Mouse (Mus musculus) G1E (cell line): Measurements from ENCODE around the gene Dock11.

Experiments
- CTCF ChIP-seq: IDR thresholded peaks from 2 replicates; pipeline ENCODE4 v1.5.1; 2012; ENCODE audit warnings: low read depth, low read length, inconsistent platforms, mixed read lengths
- GATA1 ChIP-seq: IDR thresholded peaks from 2 replicates; pipeline ENCODE4 v1.6.1; 2012; ENCODE audit warnings: borderline replicate concordance, low read length, inconsistent platforms, mixed read lengths

- no peak for TF ChIP-seq CTCF
- TF ChIP-seq GATA1: no peak
Observed at GRCm38 (mm10) chrX:35952521-35953095, 64.0 kb downstream of the Dock11 start.
